Mouse (Mus musculus) limb, embryonic 11.5 days (tissue): ENCODE data around the gene Gm826. TPM values are rescaled to one million over a fixed set of nuclear protein-coding genes. Genes with fewer than 3 reads are reported as not detected.
A peak's percentile ranks its signal among the peaks of the same experiment; 100 is the strongest.

Experiments used
- ATAC-seq: fragments of 200-750 bp; cut with Nextera tagmentation; 2 replicates; pipeline ENCODE4 v1.8.0; 2017; ENCODE audit warnings: low read depth; ENCODE audit not compliant: insufficient number of reproducible peaks, low FRiP score, low TSS enrichment
- DNase-seq: peaks from one replicate; pipeline ENCODE4 v3.0.0-alpha.2; 2015; ENCODE audit warnings: low spot score
- H3K27ac ChIP-seq: fragments of 300-500 bp; sonication (generic); replicated peaks from 2 replicates; pipeline ENCODE4 v1.5.1; 2014; ENCODE audit warnings: low read depth, mild to moderate bottlenecking, low read length
- H3K27me3 ChIP-seq: fragments of 300-500 bp; sonication (generic); 2 replicates; pipeline ENCODE4 v1.6.1; 2014; ENCODE audit warnings: mild to moderate bottlenecking, low read length, mixed read lengths; ENCODE audit not compliant: control insufficient read depth, insufficient read depth
- H3K36me3 ChIP-seq: fragments of 300-500 bp; sonication (generic); 2 replicates; pipeline ENCODE4 v1.6.1; 2014; ENCODE audit warnings: mild to moderate bottlenecking, low read length, moderate library complexity, mixed read lengths; ENCODE audit not compliant: control insufficient read depth, insufficient read depth
- H3K4me1 ChIP-seq: fragments of 300-500 bp; sonication (generic); 2 replicates; pipeline ENCODE4 v1.6.1; 2014; ENCODE audit warnings: low read length, mixed read lengths; ENCODE audit not compliant: control insufficient read depth, insufficient read depth
- H3K4me2 ChIP-seq: fragments of 300-500 bp; sonication (generic); 2 replicates; pipeline ENCODE4 v1.6.1; 2014; ENCODE audit warnings: low read depth, mild to moderate bottlenecking, moderate library complexity; ENCODE audit not compliant: severe bottlenecking
- H3K4me3 ChIP-seq: fragments of 300-500 bp; sonication (generic); 2 replicates; pipeline ENCODE4 v1.5.1; 2014; ENCODE audit warnings: low read depth, low read length
- H3K9ac ChIP-seq: fragments of 300-500 bp; sonication (generic); 2 replicates; pipeline ENCODE4 v1.6.1; 2014; ENCODE audit warnings: mild to moderate bottlenecking, low read length
- H3K9me3 ChIP-seq: fragments of 300-500 bp; sonication (generic); 2 replicates; pipeline ENCODE4 v1.6.1; 2016; ENCODE audit warnings: low read length; ENCODE audit not compliant: control insufficient read depth
- WGBS: fragments of 180-500 bp; shearing (Covaris S2); extraction: QIAGEN DNeasy Blood & Tissue Kit; methylation state at CpG from one replicate; pipeline ENCODE4 v1.1.7; 2014; 5-methylcytosine and 5-hydroxymethylcytosine counted together
- polyA plus RNA-seq: library from polyadenylated mRNA; unstranded; fragments of >200 nt; fragmentation: Nextera tagmentation; extraction: Ambion mirVana; gene quantifications from 2 replicates; pipeline ENCODE4 v1.2.1, GENCODE M21; 2014

Gene Gm826
- polyA plus RNA-seq, 1 experiment from 2014 or later, result 0.21 TPM

DNA sequence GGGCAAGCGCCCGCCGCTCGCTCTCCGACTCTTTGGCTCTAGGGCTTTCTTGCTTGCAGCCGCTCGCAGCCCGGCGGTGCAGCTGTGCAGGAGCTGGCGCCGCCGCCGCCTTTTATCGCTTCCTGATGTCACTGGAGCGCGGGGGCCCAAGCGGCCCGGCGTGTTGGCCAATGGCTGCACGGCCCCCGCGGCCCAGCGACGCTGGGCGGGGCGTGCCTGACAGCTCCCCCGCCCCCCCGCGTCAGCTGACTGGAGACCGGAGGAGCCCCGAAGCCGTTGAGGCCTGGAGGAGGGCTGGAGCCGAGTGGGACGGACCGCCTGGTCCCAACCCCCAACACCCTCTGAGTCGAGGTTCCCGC, 33.0 kb upstream of the Gm826 start, which contains the start of gene Mafb:
Mafb (minus strand) TSS at position 86 of the 359 bp plus-strand sequence.
- 0% methylated on average over 16 of the region's 37 CpGs for WGBS
- Histone ChIP-seq H3K4me2 (peak within 1 kb of the TSS; percentile 97), H3K27ac (0 out of 2 replicates have a peak within 1 kb of the TSS, but pooled peaks have one; percentile 14), H3K9me3 (no peaks in the 10 kb centered on the region), H3K27me3 (peaks cover 70% of the 10 kb centered on the region), H3K4me1 (peaks cover 14% of the 10 kb centered on the region), H3K9ac (peak within 1 kb of the TSS; percentile 72), H3K36me3 (no peaks in the 10 kb centered on the region), H3K4me3 (peak within 1 kb of the TSS; percentile 43)
- DNase-seq, result peak; percentile 93
- peak; percentile 92 for ATAC-seq

DNA sequence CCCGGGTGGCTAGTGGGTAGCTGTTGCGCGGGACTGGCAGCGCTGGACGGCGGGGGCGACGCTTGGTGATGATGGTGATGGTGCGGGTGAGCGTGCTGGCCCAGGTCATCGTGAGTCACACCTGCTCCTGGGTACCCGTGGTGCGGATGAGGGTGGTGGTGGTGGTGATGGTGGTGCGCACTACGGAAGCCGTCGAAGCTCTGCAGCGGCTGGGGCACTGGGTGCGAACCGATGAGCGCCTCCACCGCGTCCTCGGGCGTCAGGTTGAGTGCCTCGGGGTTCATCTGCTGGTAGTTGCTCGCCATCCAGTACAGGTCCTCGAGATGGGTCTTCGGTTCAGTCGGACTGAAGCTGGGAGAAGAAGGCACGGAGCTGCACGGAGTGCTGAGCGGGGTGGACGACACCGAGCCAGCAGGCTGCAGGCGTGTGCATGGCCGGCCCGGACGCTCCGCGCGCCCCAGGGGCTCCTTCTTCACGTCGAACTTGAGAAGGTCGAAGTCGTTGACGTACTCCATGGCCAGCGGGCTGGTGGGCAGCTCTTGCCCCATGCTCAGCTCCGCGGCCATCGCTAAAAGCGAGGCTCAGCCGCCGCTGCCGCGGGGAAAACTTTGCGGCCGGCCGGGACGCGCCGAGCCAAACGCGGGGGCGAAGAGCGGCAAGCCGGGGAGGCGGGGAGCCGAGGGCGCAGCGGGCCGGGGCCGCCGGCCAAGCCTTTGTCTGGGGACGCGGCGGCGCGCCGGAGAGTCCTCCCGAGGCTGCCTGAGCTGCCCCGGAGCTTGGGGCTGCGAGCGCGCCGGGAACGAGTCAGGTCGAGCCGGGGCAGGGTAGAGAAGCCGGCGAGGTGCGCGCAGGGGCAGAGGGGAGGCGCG, 32.4 kb upstream of the Gm826 start:
- Histone ChIP-seq H3K4me3 (peak overlapping the region; percentile 43), H3K27me3 (peaks cover 70% of the 10 kb centered on the region), H3K36me3 (no peaks in the 10 kb centered on the region), H3K4me2 (peak overlapping the region; percentile 97), H3K27ac (0 out of 2 replicates have a peak overlapping the region, but pooled peaks have one; percentile 14), H3K4me1 (peaks cover 14% of the 10 kb centered on the region), H3K9me3 (no peaks in the 10 kb centered on the region), H3K9ac (peak overlapping the region; percentile 72)
- WGBS, result 1% methylated on average over 94 of the region's 95 CpGs
- DNase-seq, result peak; percentile 71
- peak; percentile 15 for ATAC-seq

DNA sequence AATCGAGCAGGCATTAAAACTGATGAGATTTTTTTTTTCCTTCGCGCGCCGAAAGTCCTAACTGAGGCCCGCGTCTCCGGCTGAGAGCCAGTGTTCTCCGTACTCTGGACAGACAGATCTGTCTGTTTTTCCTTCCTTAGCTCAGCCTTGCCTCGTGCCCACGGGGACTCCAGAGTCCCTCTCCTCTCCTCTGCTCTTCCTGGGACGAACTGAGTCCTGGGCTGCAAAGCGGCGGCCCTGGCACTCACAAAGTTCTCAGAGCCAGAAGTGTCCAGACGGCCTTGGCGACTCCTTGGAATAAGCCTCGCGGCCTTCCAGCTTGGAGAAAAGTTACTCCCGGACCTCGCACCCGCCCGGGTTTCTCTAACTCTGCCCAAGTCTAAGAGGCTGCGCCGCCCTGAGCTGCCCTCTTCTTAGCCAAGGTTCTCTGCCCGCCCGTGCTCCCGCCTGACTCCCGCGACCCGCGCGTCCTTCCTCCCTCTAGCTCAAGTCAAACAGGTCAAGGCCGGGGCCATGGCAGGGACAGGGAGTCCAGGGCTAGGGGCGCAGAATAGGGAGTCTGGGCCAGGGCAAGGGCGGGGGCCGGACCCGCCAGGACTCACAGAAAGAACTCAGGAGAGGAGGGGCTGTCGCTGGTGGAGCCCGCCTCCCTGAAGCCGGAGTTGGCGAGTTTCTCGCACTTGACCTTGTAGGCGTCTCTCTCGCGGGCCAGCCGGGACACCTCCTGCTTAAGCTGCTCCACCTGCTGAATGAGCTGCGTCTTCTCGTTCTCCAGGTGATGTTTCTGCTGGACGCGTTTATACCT, 31.3 kb upstream of the Gm826 start:
- Histone ChIP-seq H3K36me3 (no peaks in the 10 kb centered on the region), H3K9me3 (no peaks in the 10 kb centered on the region), H3K4me1 (peaks cover 14% of the 10 kb centered on the region), H3K4me2 (peak overlapping the region; percentile 97), H3K27ac (no peak overlapping the region), H3K4me3 (peak overlapping the region; percentile 43), H3K9ac (peak overlapping the region; percentile 49), H3K27me3 (peaks cover 69% of the 10 kb centered on the region)
- no peak for ATAC-seq
- WGBS, result under 1% methylated on average over 50 of the region's 50 CpGs
- DNase-seq, result peak; percentile 72

DNA sequence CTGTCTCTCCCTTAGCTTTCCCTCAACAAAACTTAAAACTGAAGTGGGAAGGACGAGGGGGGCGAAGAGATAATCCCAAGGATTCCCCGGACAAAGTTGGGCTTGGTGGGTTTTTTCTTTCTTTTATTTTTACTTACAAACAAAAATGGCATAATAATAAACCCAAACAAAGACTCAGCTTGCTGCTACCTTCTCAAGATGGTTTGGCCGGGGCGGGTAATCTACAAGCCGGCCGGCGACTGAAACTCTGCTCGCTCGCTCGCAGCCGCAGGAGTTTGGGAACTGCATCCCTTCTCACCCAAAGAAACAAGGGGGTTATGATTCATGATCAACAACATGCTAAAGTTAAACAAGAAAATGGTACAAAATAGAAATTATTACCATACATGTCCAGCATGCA, 30.7 kb upstream of the Gm826 start:
- under 1% methylated on average over 12 of the region's 12 CpGs for WGBS
- H3K4me3 ChIP-seq, result peak overlapping the region; percentile 43

DNA sequence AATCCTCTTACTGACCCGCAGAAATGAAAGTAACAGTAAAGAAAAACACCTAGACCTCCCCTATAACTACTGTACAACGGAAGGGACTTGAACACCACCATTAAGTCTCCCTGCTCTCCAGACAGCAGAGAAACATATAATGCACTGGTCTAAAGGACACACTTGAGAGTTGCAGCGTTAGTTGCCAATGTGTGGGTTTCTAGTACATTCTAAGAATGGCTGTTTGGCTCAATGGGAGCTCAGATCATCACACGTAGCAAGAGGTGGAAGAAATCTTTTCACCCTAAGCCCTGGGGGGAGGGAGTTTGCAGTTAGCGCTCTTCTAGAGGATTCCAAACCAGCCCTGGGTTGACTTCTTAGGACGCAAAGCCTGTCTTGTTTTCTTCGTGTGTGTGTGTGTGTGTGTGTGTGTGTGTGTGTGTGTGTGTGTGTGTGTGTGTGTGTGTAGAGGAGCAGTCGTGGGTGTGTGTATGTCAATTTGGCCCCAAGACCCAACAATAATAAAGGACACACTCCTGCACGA, 30.2 kb upstream of the Gm826 start:
- Histone ChIP-seq H3K4me1 (peaks cover 13% of the 10 kb centered on the region), H3K4me2 (peak overlapping the region; percentile 97), H3K4me3 (peak overlapping the region; percentile 43), H3K36me3 (no peaks in the 10 kb centered on the region), H3K9ac (no peak overlapping the region), H3K27ac (no peak overlapping the region), H3K27me3 (peaks cover 69% of the 10 kb centered on the region), H3K9me3 (no peaks in the 10 kb centered on the region)
- DNase-seq, result peak; percentile 59
- ATAC-seq, result no peak
- under 1% methylated on average over 9 of the region's 9 CpGs for WGBS

More for the DNA sequence above, 30.7 kb upstream of the Gm826 start:
- DNase-seq, result peak; percentile 52
- Histone ChIP-seq H3K4me1 (peaks cover 14% of the 10 kb centered on the region), H3K27ac (no peak overlapping the region), H3K4me2 (peak overlapping the region; percentile 97), H3K9ac (no peak overlapping the region), H3K9me3 (no peaks in the 10 kb centered on the region), H3K27me3 (peaks cover 69% of the 10 kb centered on the region), H3K36me3 (no peaks in the 10 kb centered on the region)
- ATAC-seq, result no peak

DNA sequence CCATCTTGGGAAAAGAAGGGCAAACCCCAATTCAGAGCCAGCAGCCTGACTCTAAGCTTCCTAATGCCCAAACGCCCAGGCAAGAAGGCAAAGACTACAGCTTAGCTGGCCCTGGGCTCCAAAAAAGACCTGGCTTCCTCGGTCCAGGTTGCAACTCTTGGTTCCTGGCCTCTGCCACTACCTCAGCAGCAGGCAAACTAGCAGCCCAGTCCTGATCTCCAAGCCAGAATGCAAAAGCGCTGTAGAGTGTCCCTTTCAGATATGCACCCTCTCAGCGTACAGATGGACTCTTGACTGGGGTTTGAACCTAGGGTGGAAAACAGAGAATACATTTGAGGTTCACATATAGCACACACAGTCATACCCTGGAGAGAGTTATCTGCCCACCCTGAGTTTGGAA, 29.2 kb upstream of the Gm826 start:
- Histone ChIP-seq H3K4me3 (no peak overlapping the region), H3K4me2 (no peak overlapping the region), H3K9ac (no peak overlapping the region), H3K27ac (no peak overlapping the region), H3K36me3 (no peaks in the 10 kb centered on the region), H3K27me3 (peaks cover 69% of the 10 kb centered on the region), H3K4me1 (peaks cover 11% of the 10 kb centered on the region), H3K9me3 (no peaks in the 10 kb centered on the region)
- ATAC-seq, result no peak
- DNase-seq, result peak; percentile 46
- 9% methylated on average over 4 of the region's 4 CpGs for WGBS

DNA sequence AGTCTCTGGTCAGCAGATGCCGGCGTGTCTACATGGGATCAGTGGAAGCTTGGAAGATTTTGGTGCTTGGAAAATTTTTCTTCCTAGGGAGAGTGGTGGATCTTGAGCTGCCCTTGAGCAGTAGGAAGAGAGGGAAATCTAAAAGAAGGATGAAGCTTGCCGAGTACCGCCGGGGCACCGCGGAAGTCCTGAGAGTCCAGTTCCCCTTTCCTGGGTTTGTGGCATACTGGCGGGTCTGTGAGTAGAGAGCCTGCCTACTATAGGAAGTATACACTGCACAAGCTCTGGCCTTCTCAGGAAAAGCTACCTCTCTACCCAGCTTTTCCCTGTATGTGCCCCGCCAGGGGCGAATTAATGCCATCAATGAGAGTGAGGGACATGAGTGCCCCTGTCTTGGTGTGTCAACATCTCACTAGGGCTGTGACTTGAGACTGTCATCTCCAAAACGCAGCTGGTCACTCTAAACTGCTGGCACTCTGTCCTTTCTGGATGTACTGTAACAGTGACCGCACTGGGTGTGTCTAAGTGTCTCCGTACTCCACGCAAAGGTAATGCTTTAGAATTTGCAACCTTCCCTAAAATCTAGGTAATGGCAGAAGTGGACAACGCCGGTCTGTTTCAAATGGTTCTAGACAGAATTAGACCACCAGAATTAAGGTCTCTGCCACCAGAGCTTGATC, 27.6 kb upstream of the Gm826 start:
- Histone ChIP-seq H3K9ac (no peak overlapping the region), H3K9me3 (no peaks in the 10 kb centered on the region), H3K27me3 (peaks cover 68% of the 10 kb centered on the region), H3K4me1 (peaks cover 21% of the 10 kb centered on the region), H3K27ac (no peak overlapping the region), H3K4me3 (no peak overlapping the region), H3K36me3 (no peaks in the 10 kb centered on the region), H3K4me2 (no peak overlapping the region)
- ATAC-seq (no peak), DNase-seq (peak; percentile 42)
- WGBS, result 3% methylated on average over 16 of the region's 16 CpGs
